Mouse (Mus musculus) spleen, adult 2 months (tissue): Measurements from ENCODE around the gene Pcsk4.

ENCODE experiments used
- CTCF ChIP-seq: fragments of 200-500 bp; IDR thresholded peaks from 2 replicates; pipeline ENCODE4 v1.5.1; 2011; ENCODE audit warnings: mild to moderate bottlenecking, inconsistent platforms; ENCODE audit not compliant: insufficient read depth, insufficient read length, insufficient replicate concordance; ENCODE audit errors: extremely low read depth
- POLR2A ChIP-seq: fragments of 200-500 bp; IDR thresholded peaks from 2 replicates; pipeline ENCODE4 v1.6.1; 2011; ENCODE audit warnings: low read depth, low read length, inconsistent platforms

GRCm38 (mm10) chr10:80315315-80315714, 14.0 kb downstream of the Pcsk4 start:
- TF ChIP-seq POLR2A (no peak), CTCF (no peak)
